Comparison of ENCODE assay signal across 12 mouse cellular contexts in the genomic region with DNA sequence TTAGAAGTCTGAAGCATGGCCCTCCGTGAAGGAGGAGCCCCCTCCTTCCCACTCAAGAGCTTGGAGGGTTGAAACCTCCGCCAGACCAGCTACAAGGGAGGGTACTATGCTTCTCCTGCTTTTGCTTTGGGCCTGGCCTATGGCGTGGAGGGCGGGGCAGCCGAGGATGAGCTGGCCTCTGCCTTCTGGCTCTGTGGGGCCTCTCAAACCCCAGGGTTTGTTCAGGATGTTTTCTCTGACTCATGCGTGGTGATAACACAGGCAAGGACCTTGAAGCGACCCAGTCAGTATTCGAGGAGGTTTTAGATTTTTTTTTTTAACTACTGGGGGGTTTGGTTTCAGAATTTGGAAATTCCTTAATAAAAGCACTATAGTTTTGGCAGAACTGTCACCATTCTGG. TPM values are rescaled to one million over a fixed set of nuclear protein-coding genes. Genes with fewer than 3 reads are reported as not detected.
DNase-seq lines count a peak whose midpoint lies in the region; ATAC-seq and TF ChIP-seq lines count a peak whose summit lies in the region.
"Had no signal": no experiment of that assay in that cellular context is flagged by ENCODE, and none has a peak within 500 bp of the region (broad histone marks: within the 10 kb centered on the region; RNA-seq: fewer than 3 reads in every experiment).

No protein-coding gene starts in this region.

- no peak for TF ChIP-seq EP300 in stomach, postnatal 0 days (optimal IDR thresholded peaks at IDR 0.05)

- WGBS in stomach, postnatal 0 days, result 48% methylated on average over 8 of the region's 8 CpGs

- peak; percentile 72 for ATAC-seq in stomach, postnatal 0 days (ENCODE audit: low FRiP score, low TSS enrichment)
- ATAC-seq: midbrain, embryonic 16.5 days had no signal

- TF ChIP-seq CTCF in stomach, postnatal 0 days (IDR thresholded peaks at IDR 0.05; ENCODE audit: low read depth), result no peak

- H3K9me3 ChIP-seq in stomach, postnatal 0 days (ENCODE audit: control insufficient read depth, low read length), result no peaks in the 10 kb centered on the region
- H3K9me3 ChIP-seq: hindbrain, embryonic 15.5 days; limb, embryonic 13.5 days had no signal

- H3K4me2 ChIP-seq in stomach, postnatal 0 days (replicated peaks; ENCODE audit: low read depth), result no peak overlapping the region; the same call in 1 of the 2 replicates
- H3K4me2 ChIP-seq: hindbrain, embryonic 15.5 days; limb, embryonic 13.5 days had no signal

- H3K4me1 ChIP-seq in stomach, postnatal 0 days (replicated peaks; ENCODE audit: control insufficient read depth, insufficient read depth), result 0 out of 2 replicates have a peak, but pooled peaks cover 3% of the 10 kb centered on the region

- no peaks in the 10 kb centered on the region for H3K27me3 ChIP-seq in stomach, postnatal 0 days (ENCODE audit: control insufficient read depth, insufficient read depth, low read length)
- H3K27me3 ChIP-seq: hindbrain, embryonic 15.5 days; limb, embryonic 13.5 days had no signal

- peak; percentile 51 for DNase-seq in testis, postnatal 10 days (ENCODE audit: low spot score)
- DNase-seq in testis, postnatal 14 days (ENCODE audit: low spot score), result no peak
- DNase-seq in adrenal gland, adult 2 months, result peak; percentile 90
- peak; percentile 16 to 23 for DNase-seq in heart, postnatal 14 days
- peak; percentile 63 for DNase-seq in stomach, postnatal 0 days (ENCODE audit: low spot score)
- no peak for DNase-seq in yolk sac, embryonic 10.5 days (ENCODE audit: low spot score)
- no peak for DNase-seq in frontal cortex, postnatal 25 days (ENCODE audit: low spot score in 2 of 2)
- no peak for DNase-seq in kidney, postnatal 4 days
- DNase-seq: right cerebral cortex, postnatal 4 days had no signal

- intact Hi-C loops in heart, postnatal 14 days (cut with DNase I), result no loop called here

- H3K9ac ChIP-seq in stomach, postnatal 0 days (ENCODE audit: low read length), result no peak overlapping the region
- H3K9ac ChIP-seq: hindbrain, embryonic 15.5 days; limb, embryonic 13.5 days had no signal

- no peaks in the 10 kb centered on the region for H3K36me3 ChIP-seq in stomach, postnatal 0 days (ENCODE audit: control insufficient read depth, insufficient read depth, low read length)
- H3K36me3 ChIP-seq: hindbrain, embryonic 15.5 days; limb, embryonic 13.5 days had no signal

- no peak overlapping the region for H3K4me3 ChIP-seq in stomach, postnatal 0 days (ENCODE audit: low read depth, low read length)
- H3K4me3 ChIP-seq: hindbrain, embryonic 15.5 days; limb, embryonic 13.5 days had no signal

- no peak overlapping the region for H3K27ac ChIP-seq in stomach, postnatal 0 days (replicated peaks)
- H3K27ac ChIP-seq: hindbrain, embryonic 15.5 days; limb, embryonic 13.5 days had no signal

RNA-seq across cellular contexts. Expression of gene Agfg1, which starts 4.7 kb away (rescaled TPM):
- 10 to 100 TPM; 52.7 to 54.5 TPM for total RNA-seq in adrenal gland, adult 2 months (2021)
- polyA plus RNA-seq in adrenal gland, adult 2 months (2012; rRNA removed), result 25.7 and 33.3 TPM in 2 replicates
- 10 to 100 TPM; 34.0 to 36.7 TPM for total RNA-seq in heart, postnatal 14 days (2021)
- 18.2 and 18.8 TPM in 2 replicates for polyA plus RNA-seq in stomach, postnatal 0 days (2015; fragmentation: Nextera tagmentation; extraction: Ambion mirVana)

Comparison
In these comparisons a context has a peak if more than half of its experiments do, and no peak if none do; other contexts are left out.
1. DNase-seq: peak in testis, postnatal 10 days (single experiment), adrenal gland, adult 2 months (single experiment), heart, postnatal 14 days (2 of 2) and stomach, postnatal 0 days (single experiment); none in testis, postnatal 14 days (single experiment), yolk sac, embryonic 10.5 days (single experiment), frontal cortex, postnatal 25 days (0 of 2) and kidney, postnatal 4 days (0 of 2).